Mouse (Mus musculus) heart, embryonic 15.5 days (tissue): ENCODE measurements around the gene Xxylt1. TPM values are rescaled to one million over a fixed set of nuclear protein-coding genes. Genes with fewer than 3 reads are reported as not detected.

ENCODE experiments used
- ATAC-seq: fragments of 200-750 bp; cut with Nextera tagmentation; replicated peaks from 2 replicates; pipeline ENCODE4 v1.8.0; 2017; ENCODE audit warnings: low read depth, moderate TSS enrichment; ENCODE audit not compliant: insufficient number of reproducible peaks, insufficient read depth, low FRiP score
- H3K27ac ChIP-seq: fragments of 300-500 bp; sonication (generic); 2 replicates; pipeline ENCODE4 v1.5.1; 2015; ENCODE audit warnings: mild to moderate bottlenecking, inconsistent platforms
- H3K27me3 ChIP-seq: fragments of 300-500 bp; sonication (generic); 2 replicates; pipeline ENCODE4 v1.6.1; 2015; ENCODE audit warnings: inconsistent platforms
- H3K36me3 ChIP-seq: fragments of 300-500 bp; sonication (generic); 2 replicates; pipeline ENCODE4 v1.6.1; 2015; ENCODE audit warnings: mild to moderate bottlenecking, inconsistent platforms
- H3K4me1 ChIP-seq: fragments of 300-500 bp; sonication (generic); replicated peaks from 2 replicates; pipeline ENCODE4 v1.6.1; 2015; ENCODE audit warnings: inconsistent platforms
- H3K4me2 ChIP-seq: fragments of 300-500 bp; sonication (generic); 2 replicates; pipeline ENCODE4 v1.6.1; 2015; ENCODE audit warnings: inconsistent platforms, mild to moderate bottlenecking, moderate library complexity
- H3K4me3 ChIP-seq: fragments of 300-500 bp; sonication (generic); 2 replicates; pipeline ENCODE4 v1.5.1; 2015; ENCODE audit warnings: mild to moderate bottlenecking, inconsistent platforms
- H3K9ac ChIP-seq: fragments of 300-500 bp; sonication (generic); 2 replicates; pipeline ENCODE4 v1.6.1; 2015; ENCODE audit warnings: mild to moderate bottlenecking, inconsistent platforms
- H3K9me3 ChIP-seq: fragments of 300-500 bp; sonication (generic); replicated peaks from 2 replicates; pipeline ENCODE4 v1.6.1; 2016; ENCODE audit warnings: inconsistent platforms
- WGBS: fragments of 180-500 bp; shearing (Covaris S2); methylation state at CpG from one replicate; pipeline ENCODE4 v1.1.7; 2015; ENCODE audit warnings: mixed read lengths; 5-methylcytosine and 5-hydroxymethylcytosine counted together
- polyA plus RNA-seq: library from polyadenylated mRNA; unstranded; fragments of >200 nt; fragmentation: Nextera tagmentation; extraction: Ambion mirVana; gene quantifications from 2 replicates; pipeline ENCODE4 v1.2.1, GENCODE M21; 2015

Gene Xxylt1
- polyA plus RNA-seq, 1 experiment from 2014 or later, result 6.8 TPM

DNA sequence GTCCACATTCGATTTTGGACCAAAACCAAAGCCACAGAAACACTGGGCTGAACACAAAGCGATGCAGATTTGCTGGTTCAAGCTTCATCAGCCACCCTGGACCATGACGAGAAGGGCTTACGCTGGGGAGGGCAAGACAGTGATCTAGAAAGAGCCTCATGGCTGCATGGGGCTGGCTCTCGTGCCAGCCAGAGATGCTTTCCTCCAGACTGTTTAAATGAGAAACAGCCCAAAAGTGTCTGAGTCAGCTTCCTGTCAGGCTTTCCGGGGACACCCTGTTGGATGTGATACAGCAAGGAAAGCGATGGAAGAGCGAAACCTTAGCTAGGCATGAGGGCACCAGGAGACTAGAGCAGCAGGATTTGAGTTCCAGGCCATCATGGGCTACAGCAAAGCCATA lies 4.8 kb downstream of the Xxylt1 start:
- no peaks in the 10 kb centered on the region for H3K27me3 ChIP-seq
- no peaks in the 10 kb centered on the region for H3K36me3 ChIP-seq
- no peak overlapping the region for H3K4me2 ChIP-seq
- H3K4me1 ChIP-seq, result peaks cover 11% of the 10 kb centered on the region
- no peak overlapping the region for H3K9ac ChIP-seq
- no peak overlapping the region for H3K4me3 ChIP-seq
- no peak overlapping the region for H3K27ac ChIP-seq
- no peak for ATAC-seq
- WGBS, result 75% methylated on average over 8 of the region's 8 CpGs
- H3K9me3 ChIP-seq, result no peaks in the 10 kb centered on the region

DNA sequence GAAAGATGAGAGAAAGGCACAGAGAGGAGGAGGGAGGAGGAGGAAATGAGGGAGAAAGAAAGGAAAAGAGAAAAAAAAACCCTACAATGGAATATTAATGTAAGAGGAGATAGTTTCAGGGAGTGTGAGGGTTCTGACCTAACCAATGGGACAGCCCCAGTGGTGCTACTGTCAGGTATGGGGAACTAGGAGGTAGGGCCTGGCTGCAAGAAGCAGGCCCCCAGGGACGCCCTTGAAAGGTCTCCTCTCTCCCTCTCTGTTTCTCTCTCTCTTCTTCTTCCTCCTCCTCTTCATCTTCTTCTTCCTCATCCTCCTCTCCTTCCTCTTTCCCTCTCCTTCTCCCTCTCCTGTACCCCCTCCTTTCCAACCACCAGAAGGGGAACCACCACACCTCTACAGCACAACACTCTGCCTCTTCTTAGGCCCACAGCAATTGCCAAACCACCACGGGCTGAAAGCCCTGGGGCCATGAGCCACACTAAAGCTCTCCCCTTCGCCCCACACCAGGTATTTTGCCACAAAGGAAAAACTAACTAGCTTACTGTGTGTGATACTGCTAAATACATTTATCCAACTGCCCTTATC lies 6.8 kb downstream of the Xxylt1 start:
- Histone ChIP-seq H3K4me2 (no peak overlapping the region), H3K4me1 (peaks cover 10% of the 10 kb centered on the region), H3K9ac (no peak overlapping the region), H3K9me3 (no peaks in the 10 kb centered on the region), H3K36me3 (no peaks in the 10 kb centered on the region), H3K27me3 (no peaks in the 10 kb centered on the region), H3K27ac (no peak overlapping the region), H3K4me3 (no peak overlapping the region)
- whole genome bisulfite sequencing, result 78% methylated on average over 3 of the region's 3 CpGs
- no peak for ATAC-seq

DNA sequence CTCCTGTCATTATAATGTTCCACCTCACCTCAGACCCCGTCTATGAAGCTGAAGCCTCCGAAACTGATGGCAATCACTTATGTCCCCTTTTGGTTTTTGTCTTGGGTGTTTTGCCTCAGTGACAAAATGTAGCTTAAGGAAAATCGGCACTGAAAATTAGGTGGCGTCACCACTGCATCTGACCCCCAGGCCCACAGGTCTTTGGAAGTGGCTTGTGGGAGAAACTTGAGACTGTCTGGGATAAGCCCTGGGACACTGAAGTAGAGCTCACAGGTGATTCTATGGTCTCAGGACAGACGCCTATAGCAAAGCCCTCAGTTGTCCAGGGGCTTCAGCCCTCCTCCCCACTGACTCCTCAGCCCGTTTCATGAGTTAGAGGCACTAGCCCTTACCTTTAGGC lies 9.5 kb downstream of the Xxylt1 start:
- H3K36me3 ChIP-seq, result no peaks in the 10 kb centered on the region
- no peak overlapping the region for H3K4me3 ChIP-seq
- H3K27me3 ChIP-seq, result no peaks in the 10 kb centered on the region
- 82% methylated on average over 6 of the region's 6 CpGs for WGBS
- peaks cover 15% of the 10 kb centered on the region for H3K4me1 ChIP-seq
- no peaks in the 10 kb centered on the region for H3K9me3 ChIP-seq
- no peak overlapping the region for H3K4me2 ChIP-seq
- no peak overlapping the region for H3K9ac ChIP-seq
- no peak overlapping the region for H3K27ac ChIP-seq
- ATAC-seq, result no peak

DNA sequence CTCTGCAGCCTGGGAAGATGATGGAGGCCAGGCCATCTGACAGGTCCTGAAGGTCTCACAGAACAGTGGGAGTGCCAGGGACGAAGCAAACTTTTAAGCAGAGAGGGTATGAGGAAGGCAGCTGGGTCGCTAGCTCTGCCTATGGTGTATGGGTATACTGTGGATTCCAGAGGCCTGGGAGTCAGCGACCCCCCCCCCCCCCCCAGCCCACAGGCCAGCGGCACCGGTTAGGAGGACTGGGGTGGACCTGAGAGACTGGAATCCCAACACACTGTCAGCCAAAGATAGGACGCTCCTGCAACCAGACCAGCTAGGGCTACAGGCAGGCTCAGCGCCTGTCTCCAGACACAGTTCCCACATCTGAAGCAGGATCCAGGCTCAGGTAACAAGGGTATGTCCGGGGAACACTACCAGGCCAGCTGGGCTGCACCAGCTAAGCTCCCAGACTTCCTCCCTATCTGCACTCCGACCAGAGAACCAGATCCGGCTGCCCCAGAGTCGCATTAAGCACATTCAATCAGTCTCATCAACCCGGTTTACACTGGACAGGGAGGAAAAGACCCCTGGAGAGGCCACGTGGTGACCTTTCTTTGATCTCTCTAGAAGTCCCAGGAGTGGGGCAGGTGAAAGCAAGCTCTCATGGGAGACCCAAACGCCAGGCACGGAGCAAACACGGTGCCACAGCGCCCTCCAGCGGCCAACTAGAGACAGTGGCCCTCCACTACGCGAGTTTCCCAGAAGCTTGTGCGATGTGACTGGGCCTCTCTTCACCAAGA lies 10.7 kb downstream of the Xxylt1 start:
- Histone ChIP-seq H3K27ac (no peak overlapping the region), H3K4me1 (peaks cover 19% of the 10 kb centered on the region), H3K9me3 (no peaks in the 10 kb centered on the region), H3K4me2 (peak overlapping the region; percentile 55), H3K9ac (peak overlapping the region; percentile 14; the same call in 1 of the 2 replicates), H3K36me3 (no peaks in the 10 kb centered on the region), H3K27me3 (no peaks in the 10 kb centered on the region), H3K4me3 (peak overlapping the region; percentile 17)
- ATAC-seq, result peak; percentile 34
- 11% methylated on average over 21 of the region's 21 CpGs for WGBS

DNA sequence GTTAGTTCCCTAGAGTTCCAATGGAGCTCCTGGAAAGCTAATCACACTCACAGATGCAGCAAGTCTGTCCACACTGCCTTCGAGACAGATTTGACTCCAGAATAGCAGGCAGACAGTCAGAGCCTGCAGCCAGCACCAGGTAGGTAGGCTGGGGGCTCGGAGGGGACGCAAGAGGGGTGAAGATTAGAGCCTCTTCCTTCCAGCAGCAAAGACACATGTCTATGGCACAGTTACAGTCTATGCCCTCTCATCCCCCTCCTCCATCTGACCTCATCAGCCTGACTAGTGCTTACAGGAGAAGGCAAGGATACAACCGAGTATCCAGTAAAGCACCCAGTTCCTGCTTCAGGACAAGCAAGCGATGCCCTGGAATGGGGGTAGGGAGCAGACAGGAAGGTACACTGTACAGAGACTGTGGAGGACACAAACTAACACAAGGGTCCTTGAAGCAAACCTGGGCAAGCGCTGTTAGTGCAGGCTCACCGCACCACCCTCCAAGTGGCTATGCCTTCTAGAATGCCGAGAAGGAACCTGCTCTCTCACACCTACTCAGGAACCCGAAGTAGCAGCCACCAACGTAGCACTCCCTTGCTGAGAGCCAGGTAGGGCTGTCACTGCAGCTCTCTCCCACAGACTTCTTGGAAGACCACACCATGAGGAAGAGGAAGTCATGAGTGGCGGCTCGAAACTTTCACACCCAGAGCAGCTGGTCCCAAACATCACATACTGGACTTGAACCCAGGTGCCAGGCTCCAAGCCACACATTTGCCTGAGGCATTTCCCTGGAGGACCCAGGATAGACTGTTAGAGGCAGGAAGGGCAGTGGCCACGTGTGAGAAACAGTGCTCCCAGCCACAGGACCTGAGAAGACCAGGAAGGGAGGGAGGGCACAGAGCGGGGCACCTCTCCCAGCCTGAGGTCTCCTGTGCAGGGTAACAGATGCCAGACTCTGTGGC lies 11.7 kb downstream of the Xxylt1 start:
- H3K9me3 ChIP-seq, result no peaks in the 10 kb centered on the region
- H3K27me3 ChIP-seq, result no peaks in the 10 kb centered on the region
- ATAC-seq, result no peak
- H3K4me2 ChIP-seq, result no peak overlapping the region
- H3K4me1 ChIP-seq, result peaks cover 19% of the 10 kb centered on the region
- 78% methylated on average over 14 of the region's 14 CpGs for WGBS
- no peak overlapping the region for H3K27ac ChIP-seq
- H3K36me3 ChIP-seq, result no peaks in the 10 kb centered on the region
- H3K9ac ChIP-seq, result no peak overlapping the region
- H3K4me3 ChIP-seq, result no peak overlapping the region

DNA sequence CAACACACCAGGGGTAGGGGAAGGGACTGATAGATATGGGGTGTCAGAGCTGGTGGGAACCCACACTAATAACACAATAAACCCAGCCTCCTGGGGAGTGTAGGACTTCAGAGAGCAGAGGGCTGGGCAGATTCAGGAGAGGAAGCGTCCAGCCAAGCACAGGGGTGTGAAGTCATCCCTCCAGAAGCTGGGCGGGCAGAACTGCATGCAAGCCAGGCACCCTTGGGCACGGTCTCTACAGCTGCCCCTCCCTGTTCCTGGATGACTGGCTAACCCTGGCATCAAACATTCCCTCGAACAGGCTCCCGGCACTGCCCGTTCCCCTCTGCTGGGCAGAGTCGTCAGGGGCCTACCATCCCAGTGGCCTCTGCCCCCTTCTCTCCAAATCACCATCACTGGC lies 13.0 kb downstream of the Xxylt1 start:
- Histone ChIP-seq H3K4me2 (no peak overlapping the region), H3K9ac (no peak overlapping the region), H3K27me3 (no peaks in the 10 kb centered on the region), H3K36me3 (no peaks in the 10 kb centered on the region), H3K4me3 (no peak overlapping the region), H3K4me1 (peaks cover 19% of the 10 kb centered on the region), H3K27ac (no peak overlapping the region), H3K9me3 (no peaks in the 10 kb centered on the region)
- WGBS, result 88% methylated on average over 7 of the region's 7 CpGs
- ATAC-seq, result no peak

DNA sequence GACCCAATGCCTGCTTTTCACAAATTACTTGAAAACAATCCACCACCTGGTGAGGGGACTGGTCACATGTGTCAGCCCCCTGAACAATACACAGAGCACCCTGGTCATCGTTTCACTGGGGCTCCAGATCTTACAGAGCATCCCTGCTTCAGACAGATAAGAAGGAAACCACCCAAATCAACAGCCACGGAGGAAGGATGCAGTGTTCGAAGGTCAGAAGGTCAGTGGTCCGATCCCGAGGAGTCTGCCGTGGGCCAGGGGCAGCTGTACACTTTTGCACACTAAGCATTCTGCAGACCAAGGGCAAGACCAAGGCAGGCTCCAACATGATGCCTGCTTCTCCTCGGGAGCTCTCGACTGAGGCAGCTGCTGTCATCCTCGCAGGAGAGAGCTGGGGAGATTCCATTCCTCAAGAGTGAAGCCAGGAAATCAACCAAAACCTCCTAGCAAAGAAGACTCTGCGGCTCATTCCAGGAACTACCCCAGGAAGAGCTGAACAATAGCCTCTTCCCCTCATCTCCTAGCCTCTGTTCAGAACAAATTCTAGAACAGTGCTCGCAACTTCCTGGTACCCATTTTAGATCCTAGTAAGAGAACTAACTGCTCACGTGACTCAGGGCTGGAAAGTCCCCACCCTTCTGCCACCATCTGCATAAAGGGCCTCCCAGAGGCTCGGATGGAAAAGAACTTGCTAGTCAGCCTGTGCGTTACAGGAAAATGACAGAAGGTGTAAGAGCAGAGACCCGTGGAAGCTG lies 14.7 kb downstream of the Xxylt1 start:
- WGBS, result 33% methylated on average over 15 of the region's 15 CpGs
- ATAC-seq, result no peak
- H3K36me3 ChIP-seq, result no peaks in the 10 kb centered on the region

DNA sequence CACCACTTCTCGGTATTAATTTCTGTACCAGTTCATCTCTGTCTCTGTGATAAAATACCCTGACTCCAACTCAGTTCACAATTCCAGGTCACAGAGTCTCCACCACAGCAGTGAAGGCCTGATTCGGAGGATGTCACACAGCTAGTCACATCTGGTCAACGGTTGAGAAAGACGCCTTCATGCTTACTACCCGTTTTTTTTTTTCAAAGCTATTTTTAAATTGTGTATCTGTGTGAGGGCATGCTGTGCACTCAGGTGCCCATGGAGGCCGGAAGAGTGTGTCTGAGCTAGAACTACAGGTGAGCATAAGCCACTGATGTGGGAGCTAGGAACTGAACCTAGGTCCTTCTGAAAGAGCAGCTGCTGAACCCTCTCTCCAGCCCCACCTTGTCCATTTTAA lies 16.4 kb downstream of the Xxylt1 start:
- Histone ChIP-seq H3K4me3 (no peak overlapping the region), H3K27ac (peak overlapping the region; percentile 80; the same call in 1 of the 2 replicates), H3K9ac (no peak overlapping the region), H3K27me3 (no peaks in the 10 kb centered on the region), H3K36me3 (no peaks in the 10 kb centered on the region), H3K4me2 (no peak overlapping the region), H3K4me1 (peaks cover 11% of the 10 kb centered on the region), H3K9me3 (no peaks in the 10 kb centered on the region)
- ATAC-seq, result no peak
- WGBS, result 78% methylated on average over 6 of the region's 6 CpGs

More for the DNA sequence above, 14.7 kb downstream of the Xxylt1 start:
- H3K4me3 ChIP-seq, result no peak overlapping the region
- peak overlapping the region; percentile 80 for H3K27ac ChIP-seq
- H3K4me2 ChIP-seq, result peak overlapping the region; percentile 17; the same call in 1 of the 2 replicates
- peaks cover 21% of the 10 kb centered on the region for H3K4me1 ChIP-seq
- H3K9me3 ChIP-seq, result no peaks in the 10 kb centered on the region
- H3K27me3 ChIP-seq, result no peaks in the 10 kb centered on the region
- H3K9ac ChIP-seq, result no peak overlapping the region

DNA sequence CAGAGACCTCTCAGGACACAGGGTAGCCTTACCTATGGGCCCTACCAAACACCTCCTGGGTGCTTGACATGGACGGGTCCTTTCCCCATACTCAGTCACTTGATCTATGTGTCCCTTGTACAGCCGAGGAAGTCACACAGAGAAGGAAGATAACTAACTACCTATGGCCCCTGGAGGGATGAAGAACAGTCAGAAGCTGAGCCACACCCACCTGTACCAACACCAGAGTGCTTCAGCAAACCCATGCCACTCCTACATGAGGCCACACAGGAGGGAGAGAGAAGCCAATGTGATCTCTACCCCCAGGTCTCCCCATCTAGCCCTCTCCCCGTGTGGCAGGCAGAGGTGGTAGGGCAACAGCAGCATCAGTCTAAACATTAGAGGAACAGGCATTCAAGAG lies 18.3 kb downstream of the Xxylt1 start:
- peaks cover 18% of the 10 kb centered on the region for H3K4me1 ChIP-seq
- H3K36me3 ChIP-seq, result no peaks in the 10 kb centered on the region
- no peak overlapping the region for H3K9ac ChIP-seq
- no peak overlapping the region for H3K27ac ChIP-seq
- no peak overlapping the region for H3K4me2 ChIP-seq
- no peaks in the 10 kb centered on the region for H3K9me3 ChIP-seq
- no peak overlapping the region for H3K4me3 ChIP-seq
- 73% methylated on average over 3 of the region's 3 CpGs for WGBS
- no peak for ATAC-seq
- no peaks in the 10 kb centered on the region for H3K27me3 ChIP-seq

DNA sequence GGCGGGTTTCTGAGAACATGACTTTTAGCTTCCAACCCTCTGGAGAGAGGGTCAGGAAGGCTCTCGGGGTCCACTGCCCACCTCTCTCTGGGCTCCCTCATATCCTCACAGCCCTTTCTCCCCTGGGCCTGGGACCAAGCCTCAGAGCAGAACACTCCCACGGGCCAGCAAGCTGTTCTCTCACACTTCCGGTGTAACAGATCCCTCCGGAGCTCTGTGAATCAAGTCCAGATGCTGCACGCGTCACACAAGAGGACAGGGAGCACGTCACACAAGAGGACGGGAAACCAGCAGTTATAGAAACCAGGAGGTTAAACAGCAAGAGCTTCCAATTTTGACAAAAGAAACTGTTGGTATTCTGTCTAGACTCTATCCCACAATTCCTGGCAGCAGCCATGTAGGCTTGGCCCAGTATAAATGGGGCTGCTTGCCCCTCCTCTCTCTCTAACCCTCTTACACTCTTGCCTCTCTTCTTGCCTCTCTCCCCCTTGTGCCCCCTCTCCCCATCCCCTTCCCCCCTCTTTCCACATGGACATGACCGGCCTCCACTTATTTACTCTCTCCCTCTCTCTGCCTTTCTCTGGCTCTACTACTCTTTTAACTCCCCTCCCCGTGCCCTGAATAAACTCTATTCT lies 19.9 kb downstream of the Xxylt1 start:
- WGBS, result 72% methylated on average over 11 of the region's 11 CpGs
- ATAC-seq, result no peak

More for the DNA sequence above, 19.9 kb downstream of the Xxylt1 start:
- Histone ChIP-seq H3K9me3 (no peaks in the 10 kb centered on the region), H3K9ac (no peak overlapping the region), H3K36me3 (no peaks in the 10 kb centered on the region), H3K27ac (peak overlapping the region; percentile 27), H3K4me1 (peaks cover 14% of the 10 kb centered on the region; the same call in 1 of the 2 replicates), H3K27me3 (no peaks in the 10 kb centered on the region), H3K4me3 (no peak overlapping the region), H3K4me2 (no peak overlapping the region)
